Mouse (Mus musculus) liver, adult (tissue): ENCODE measurements around the gene Mb21d2.

ENCODE experiments used
- GATA4 ChIP-seq: IDR thresholded peaks from 2 replicates; pipeline ENCODE4 v1.6.1; 2014; ENCODE audit warnings: mild to moderate bottlenecking, low read length; ENCODE audit not compliant: insufficient replicate concordance

The Mb21d2 gene

DNA sequence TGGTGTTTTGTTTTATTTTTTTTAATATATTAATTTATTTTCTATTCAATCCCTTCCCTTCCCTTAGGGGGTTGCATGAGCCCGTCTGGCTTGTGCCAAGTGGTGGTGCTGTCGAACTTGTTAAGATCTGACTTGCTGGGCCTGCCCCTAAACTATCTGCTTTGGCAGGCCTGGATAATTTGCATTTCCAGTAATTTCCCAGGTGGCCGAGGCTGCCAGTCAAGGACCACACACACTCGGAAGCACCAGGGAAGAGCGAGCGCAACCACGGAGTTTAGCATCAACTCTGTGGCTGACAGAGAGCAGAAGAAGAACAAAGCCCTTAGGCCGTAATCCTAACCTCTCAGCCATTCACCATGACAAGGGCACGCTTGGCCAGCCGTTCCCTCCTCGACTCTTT lies 88.4 kb downstream of the Mb21d2 start:
- no peak for TF ChIP-seq GATA4

- TF ChIP-seq GATA4 = no peak
Measured at GRCm38 (mm10) chr16:28840075-28840974, 89.1 kb downstream of the Mb21d2 start.

- no peak for TF ChIP-seq GATA4
Measured at GRCm38 (mm10) chr16:28839575-28839974, 89.9 kb downstream of the Mb21d2 start.

GRCm38 (mm10) chr16:28838016-28838415 lies 91.5 kb downstream of the Mb21d2 start:
- TF ChIP-seq GATA4 = no peak

DNA sequence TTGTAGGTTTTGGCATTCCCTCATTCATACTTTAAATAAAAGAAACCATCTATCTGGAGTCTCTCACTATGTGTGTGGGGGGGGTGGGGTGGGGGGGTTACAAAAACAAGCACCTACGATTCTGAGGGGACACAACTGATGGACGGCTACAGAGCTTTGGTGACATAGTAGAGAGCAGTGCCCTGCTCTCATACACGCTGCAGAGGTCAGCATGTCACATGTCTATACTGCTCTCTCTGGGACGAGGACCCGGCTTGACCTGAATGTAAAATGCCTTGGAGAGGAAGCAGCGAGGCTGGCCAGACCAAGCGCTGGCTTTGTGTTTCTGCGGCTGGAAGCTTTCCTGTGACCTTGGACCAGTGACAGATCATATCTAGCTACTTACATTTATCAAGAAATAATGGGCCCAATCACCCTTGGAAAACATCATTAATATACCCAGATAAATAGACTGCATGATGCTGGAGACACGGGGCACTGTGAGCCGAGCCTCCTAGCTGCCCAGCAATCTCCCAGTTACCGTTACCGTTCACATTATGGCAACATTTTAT lies 97.3 kb downstream of the Mb21d2 start:
- TF ChIP-seq GATA4 = no peak

DNA sequence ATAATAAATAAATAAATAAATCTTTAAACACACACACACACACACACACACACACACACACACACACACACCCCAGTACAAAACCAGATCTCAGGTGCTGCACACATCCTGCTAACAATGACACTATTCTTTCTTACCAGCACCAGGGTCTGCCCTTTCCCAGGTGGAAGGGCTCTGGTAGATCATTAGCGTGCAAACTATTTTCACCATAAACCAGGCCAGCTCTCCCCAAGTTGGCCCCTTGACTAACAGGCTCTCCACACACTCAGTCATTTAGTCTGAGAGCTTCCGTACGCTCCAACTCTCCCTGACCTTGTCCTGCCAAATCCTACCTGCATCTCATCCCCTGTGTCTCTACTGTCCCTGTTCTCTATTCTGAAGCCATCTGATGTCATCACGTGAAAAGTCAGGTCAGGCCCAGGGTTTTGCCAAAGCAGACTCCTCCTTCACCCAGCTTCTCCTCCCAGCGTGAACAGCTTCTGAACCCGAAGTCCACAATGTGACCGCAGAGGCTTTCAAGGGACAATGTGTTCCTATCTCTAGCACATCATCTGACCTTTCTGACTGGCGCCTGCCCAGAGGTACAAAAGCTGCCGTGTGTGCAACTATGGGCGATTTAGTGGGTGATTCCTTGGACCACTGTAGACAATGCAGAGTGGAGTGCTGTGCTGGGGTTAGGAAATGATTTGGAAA lies 100.1 kb downstream of the Mb21d2 start:
- no peak for TF ChIP-seq GATA4

- no peak for TF ChIP-seq GATA4
Measured at GRCm38 (mm10) chr16:28824781-28825180, 104.7 kb downstream of the Mb21d2 start.

GRCm38 (mm10) chr16:28821774-28822173 lies 107.7 kb downstream of the Mb21d2 start:
- no peak for TF ChIP-seq GATA4

DNA sequence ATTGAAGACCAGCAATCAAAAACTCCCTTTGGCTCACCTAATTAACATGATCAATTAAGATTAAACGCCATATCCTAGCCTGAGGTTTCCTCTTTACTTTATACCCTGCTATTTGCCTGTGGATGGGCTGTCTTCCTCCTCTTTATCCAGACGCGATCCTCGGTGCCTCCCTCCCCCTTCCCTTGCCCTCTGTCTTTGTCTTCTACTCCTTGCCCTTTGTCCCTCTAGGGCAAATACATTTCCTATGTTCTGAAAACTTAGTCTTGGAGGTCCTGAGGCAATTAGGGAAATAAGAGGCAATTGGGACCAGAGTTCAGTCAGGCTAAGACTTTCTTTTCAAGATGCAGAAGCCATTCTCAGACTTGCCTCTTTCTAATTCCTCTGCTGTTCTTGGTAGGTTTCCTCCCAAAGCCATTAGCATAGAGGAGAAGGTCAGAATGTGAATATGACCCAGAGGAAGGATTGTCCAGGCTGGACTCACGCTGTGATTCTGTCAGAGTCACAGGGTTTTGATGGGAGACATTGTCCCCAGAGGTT lies 110.7 kb downstream of the Mb21d2 start:
- TF ChIP-seq GATA4 = no peak

- TF ChIP-seq GATA4 = no peak
Measured at GRCm38 (mm10) chr16:28813290-28813689, 116.2 kb downstream of the Mb21d2 start.

GRCm38 (mm10) chr16:28809089-28809488 lies 120.4 kb downstream of the Mb21d2 start:
- no peak for TF ChIP-seq GATA4

GRCm38 (mm10) chr16:28793115-28793514 lies 136.4 kb downstream of the Mb21d2 start:
- no peak for TF ChIP-seq GATA4
